Mouse (Mus musculus) frontal cortex, postnatal 25 days (tissue): ENCODE measurements around the gene Prim2.
A peak's percentile ranks its signal among the peaks of the same experiment; 100 is the strongest.

ENCODE experiments used
- DNase-seq, 2 experiments: peaks; one replicate each; pipeline ENCODE4 v3.0.0; 2022; ENCODE audit warnings: low spot score in 2 of 2

Gene Prim2

DNA sequence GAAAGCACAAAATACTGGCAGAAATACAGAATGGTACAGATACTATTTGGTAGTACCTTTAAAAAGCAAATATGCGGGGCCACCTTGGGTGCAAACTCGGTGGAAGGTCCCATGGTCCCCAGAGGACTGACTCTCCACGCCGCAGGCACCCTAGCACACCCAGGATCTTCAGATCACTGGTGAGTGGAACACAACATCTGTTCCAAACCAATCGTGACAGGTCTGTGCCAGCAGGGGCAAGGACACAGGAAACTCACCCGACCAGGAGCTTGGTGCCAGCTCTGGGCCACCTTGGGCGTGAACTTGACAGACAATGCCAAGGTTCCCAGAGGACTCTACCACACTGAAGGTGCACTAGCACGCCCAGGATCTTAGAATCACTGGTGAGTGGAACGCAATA is 118.2 kb downstream of the Prim2 start:
- DNase-seq, result no peak

DNA sequence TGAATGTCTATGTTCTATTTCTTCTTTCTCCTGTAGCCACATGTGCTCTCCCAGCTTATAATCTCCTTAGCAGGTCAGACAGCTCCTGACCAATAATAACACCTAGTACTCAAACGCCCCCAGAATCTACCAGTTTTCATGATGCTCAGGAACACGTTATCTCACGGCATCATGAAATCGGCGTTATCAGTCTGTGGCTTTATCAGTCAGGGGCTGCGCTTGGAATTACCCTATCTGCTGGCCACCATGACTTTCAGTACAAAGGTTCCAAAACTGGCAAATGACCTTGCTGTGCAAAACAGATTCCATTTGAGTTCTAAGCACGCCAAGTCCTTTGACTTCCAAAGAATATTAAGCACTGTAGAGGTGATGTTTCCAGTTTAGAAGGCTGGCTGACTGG is 127.9 kb downstream of the Prim2 start:
- no peak for DNase-seq

- DNase-seq, result no peak
Observed at GRCm38 (mm10) chr1:33537948-33538347, 131.6 kb downstream of the Prim2 start.

GRCm38 (mm10) chr1:33536272-33537004 is 133.2 kb downstream of the Prim2 start:
- no peak for DNase-seq

DNA sequence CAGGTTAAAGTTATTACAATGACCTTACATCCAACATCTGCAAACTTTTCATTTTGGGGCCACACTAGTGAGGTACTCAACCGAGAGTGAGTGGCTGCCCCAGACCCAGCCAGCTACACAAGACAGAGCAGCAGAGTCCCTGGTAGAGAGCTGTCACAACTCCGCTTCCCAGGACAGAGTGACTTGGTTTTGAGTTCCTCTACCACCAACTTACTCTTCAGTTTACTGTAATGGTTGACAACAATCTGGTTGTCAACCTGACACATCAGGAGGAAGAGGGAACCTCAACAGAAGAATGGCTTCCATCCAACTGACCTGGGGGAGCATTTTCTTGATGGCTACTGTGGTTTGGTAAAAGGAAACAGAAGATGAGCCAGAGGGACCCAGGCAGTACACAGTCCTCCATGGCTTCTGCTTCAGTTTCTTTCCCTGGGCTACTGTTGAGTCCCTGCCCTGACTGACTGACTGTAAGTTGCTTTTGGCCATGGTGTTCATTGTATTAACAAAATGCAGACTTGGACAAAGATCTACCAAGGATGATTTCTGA is 134.4 kb downstream of the Prim2 start:
- DNase-seq, result no peak

DNA sequence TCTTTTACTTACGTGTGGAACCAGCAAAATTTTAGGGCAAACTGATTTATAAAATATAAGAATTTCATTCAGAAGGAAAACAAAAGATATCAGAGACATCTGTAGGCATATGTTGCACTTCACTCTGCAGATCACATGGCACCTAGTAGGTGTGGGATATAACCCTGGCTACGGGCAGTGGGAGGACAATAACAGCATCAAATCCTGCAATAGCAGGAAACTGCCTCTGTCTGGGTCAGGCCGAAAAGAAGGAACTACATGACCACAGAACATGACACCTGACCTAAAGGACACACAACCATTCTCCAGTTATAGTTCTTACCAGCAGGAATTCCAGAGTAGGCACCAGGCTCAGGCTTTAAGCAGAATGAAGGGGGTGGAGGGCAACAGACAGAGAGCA is 137.7 kb downstream of the Prim2 start:
- no peak for DNase-seq

- no peak for DNase-seq
Observed at GRCm38 (mm10) chr1:33531097-33531856, 138.3 kb downstream of the Prim2 start.

- no peak for DNase-seq
Observed at GRCm38 (mm10) chr1:33530491-33530890, 139.1 kb downstream of the Prim2 start.

GRCm38 (mm10) chr1:33529543-33530232 is 139.9 kb downstream of the Prim2 start:
- peak in 1 of 2 experiments; percentile 6 for DNase-seq

DNA sequence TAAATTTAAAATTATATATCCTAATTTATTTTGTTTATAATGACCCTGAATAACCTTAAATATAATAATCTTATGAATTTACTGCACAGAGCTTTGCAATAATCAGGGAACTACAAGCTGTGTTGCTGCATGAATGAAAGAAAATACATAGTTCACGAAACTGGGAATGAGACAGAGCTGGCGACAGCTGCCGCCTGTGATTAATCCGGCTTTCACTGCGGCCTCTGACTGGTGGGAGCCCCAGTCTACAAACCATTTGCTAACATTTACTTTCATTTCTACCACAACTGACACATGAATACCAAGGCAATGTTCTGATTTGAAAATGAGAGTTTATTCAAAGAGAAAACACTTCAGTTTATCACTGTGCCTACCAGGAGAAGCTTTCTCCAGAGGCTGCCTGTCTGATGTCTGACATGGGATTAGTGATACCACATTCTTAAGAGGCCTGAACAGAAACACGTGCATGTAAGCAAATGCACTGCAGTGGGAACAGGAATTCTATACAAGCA is 142.2 kb downstream of the Prim2 start:
- DNase-seq, result no peak

DNA sequence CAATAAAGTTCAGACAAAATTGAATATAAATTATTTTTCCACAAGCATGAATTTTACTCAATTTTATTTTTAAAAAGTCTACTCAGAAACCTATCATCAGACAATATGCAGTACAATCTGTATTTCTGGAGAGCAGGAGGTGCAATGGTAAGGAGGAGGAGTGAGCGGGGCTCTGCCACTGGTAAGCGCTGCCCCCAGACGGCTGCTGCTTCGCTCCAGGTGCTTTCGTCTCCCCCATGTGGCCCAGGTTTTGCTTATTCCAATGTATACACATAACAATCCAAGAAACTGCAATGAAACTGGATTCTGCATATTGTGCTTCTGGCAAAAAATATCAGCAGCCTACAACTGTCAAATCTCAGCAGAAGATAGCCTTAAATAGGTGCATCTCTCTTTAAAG is 146.4 kb downstream of the Prim2 start:
- no peak for DNase-seq

DNA sequence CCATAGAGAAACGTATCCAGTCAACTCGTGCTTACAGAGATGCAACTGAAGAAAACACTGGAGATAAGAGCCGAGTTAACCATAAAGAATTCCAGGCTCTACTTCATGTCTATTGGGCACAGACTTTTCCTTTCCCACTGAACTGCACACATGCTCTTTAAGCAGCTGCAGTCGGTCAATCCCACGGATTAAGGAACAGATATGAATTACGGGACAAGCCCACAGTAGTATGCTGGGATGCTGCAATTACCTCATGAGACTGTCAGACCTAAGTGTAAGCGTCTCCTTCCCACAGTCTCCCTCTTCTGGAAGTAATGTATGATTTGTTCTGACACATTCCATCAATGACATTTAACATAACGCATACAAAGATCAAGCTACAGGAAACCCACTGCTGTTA is 154.5 kb downstream of the Prim2 start:
- DNase-seq, result no peak

DNA sequence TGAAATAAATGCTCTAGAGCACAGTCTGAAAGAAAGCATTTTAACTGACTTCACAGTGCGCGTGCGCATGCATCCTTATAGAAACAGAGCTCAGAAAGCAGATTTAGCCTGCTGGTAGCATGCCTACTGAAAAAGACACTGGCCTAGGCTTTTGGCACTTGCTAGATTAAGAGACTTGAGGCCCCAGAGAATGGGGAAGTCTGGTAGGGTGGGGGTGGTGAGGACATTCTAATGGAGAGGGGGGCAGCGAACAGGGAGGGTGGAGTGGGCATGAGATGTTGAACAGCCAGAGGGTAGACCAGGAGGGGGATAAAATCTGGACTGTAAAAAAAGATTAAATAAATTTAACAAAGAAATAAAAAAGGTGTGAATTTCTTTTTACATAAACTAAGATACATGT is 158.3 kb downstream of the Prim2 start:
- DNase-seq, result no peak

GRCm38 (mm10) chr1:33504371-33504770 is 165.2 kb downstream of the Prim2 start:
- DNase-seq, result no peak

GRCm38 (mm10) chr1:33502890-33503289 is 166.7 kb downstream of the Prim2 start:
- no peak for DNase-seq

- DNase-seq, result no peak
Observed at GRCm38 (mm10) chr1:33502298-33502697, 167.3 kb downstream of the Prim2 start.

GRCm38 (mm10) chr1:33500111-33500510 is 169.5 kb downstream of the Prim2 start:
- no peak for DNase-seq

- no peak for DNase-seq
Observed at GRCm38 (mm10) chr1:33499603-33500002, 170.0 kb downstream of the Prim2 start.

DNA sequence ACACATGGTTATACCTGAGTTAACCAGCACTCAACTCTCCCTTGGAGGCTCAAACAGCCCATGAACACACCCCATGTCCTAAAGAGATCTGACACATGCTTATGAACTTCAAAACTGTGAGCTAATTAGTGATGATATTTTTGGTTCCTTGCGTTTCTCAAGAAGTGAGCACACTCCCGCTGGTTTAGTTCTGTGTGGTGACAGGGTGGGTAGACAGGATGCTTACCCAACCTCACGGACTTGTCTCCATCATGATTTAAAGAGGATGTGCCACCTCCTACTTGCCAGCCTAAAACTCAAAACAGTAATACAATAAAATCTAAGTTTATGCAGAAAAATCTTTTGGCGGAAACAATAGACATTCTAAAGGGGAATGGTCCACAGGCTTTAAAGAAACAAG is 173.5 kb downstream of the Prim2 start:
- no peak for DNase-seq

- DNase-seq, result no peak
Observed at GRCm38 (mm10) chr1:33495586-33495985, 174.0 kb downstream of the Prim2 start.

DNA sequence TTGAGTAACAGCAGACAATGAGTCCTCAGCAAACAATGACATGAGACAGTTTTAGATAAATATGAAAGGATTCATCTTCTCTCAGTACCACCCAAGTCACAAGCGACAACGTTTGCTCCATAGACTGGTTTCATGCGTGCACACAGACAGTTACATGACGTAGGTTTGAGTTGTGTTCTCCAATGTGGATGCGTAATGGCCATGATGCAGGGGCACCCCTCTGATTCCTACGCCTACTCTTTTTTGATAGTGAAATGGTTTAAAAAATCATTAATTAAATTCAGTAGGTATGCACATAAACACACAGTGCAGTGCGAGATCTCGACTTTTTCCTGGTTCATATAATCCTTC is 174.4 kb downstream of the Prim2 start:
- no peak for DNase-seq

DNA sequence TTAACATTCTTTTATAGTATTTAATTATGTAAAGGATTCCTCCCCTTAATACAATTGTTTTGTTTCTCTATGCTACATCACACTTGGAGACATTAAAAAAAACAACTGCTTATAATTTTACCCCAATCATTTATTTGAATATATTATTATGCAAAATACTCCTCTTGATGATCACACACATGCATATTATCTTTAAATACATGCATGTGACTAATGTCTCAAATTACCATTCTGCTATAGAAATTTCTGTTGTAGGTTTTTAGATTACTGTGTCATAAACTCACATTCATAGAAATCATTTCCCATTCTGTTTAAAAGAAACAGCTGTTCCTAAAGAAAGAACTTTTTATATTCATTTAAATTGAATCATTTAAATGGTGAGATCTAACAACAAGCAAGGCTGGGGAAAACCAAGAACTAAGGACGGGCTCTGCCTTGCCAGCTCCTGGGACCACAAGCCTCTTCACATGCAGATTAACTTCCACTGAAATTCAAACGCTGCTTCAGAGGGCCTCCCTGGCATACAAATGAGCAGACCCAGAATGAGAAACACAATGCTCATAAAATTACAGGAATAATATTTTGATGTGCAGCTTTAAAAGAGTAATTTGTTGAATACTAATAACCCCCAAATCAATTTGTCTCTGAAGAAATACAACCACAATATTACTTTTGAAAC is 174.9 kb downstream of the Prim2 start:
- DNase-seq, result no peak
